21 mouse cellular contexts compared by ENCODE assay signal in the genomic region with DNA sequence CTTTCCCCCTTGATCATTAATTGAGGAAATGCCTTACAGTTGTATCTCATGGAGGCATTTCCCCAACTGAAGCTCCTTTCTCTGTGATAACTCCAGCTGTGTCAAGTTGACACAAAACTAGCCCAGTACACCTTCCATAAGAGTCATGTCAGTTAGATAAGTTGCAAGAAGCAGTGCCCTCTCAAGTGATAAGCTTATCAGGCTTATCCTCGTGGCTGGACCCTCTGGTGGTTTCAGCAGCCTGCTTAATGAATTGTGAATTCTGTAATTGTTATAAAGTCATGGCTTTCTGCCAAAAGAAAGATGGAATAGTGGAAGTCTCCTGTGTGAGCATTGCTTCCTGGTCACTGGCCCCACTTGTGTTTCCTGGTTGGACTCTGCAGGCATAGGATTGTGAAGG. TPM values are rescaled to one million over a fixed set of nuclear protein-coding genes. Genes with fewer than 3 reads are reported as not detected.
DNase-seq lines count a peak whose midpoint lies in the region; ATAC-seq and TF ChIP-seq lines count a peak whose summit lies in the region.
"Had no signal": no experiment of that assay in that cellular context is flagged by ENCODE, and none has a peak within 500 bp of the region (broad histone marks: within the 10 kb centered on the region; RNA-seq: fewer than 3 reads in every experiment).

No protein-coding gene starts in this region.

- peaks cover 94% of the 10 kb centered on the region for H3K36me3 ChIP-seq in liver, embryonic 13.5 days
- peaks cover 46% of the 10 kb centered on the region for H3K36me3 ChIP-seq in lung, postnatal 0 days (ENCODE audit: insufficient read depth, low read length)

- DNase-seq in cerebellum, adult 9-11 months = peak; percentile 1
- DNase-seq in cerebellum, postnatal 36 days = no peak
- DNase-seq in liver, embryonic 13.5 days = peak; percentile 46
- no peak for DNase-seq in lung, postnatal 0 days (ENCODE audit: low spot score)
- no peak for DNase-seq in urinary bladder, postnatal 4 days (ENCODE audit: low spot score in 2 of 2)
- DNase-seq: adrenal gland, postnatal 36 days; cerebellum, adult 11 months; cerebellum, postnatal 10 days; gastrocnemius, postnatal 14 days; heart, postnatal 14 days; kidney, adult 2 months; layer of hippocampus, adult 9-11 months; right cerebral cortex, postnatal 14 days; spleen, adult 18-20 months had no signal

- no peaks in the 10 kb centered on the region for H3K27me3 ChIP-seq in liver, embryonic 13.5 days
- no peaks in the 10 kb centered on the region for H3K27me3 ChIP-seq in lung, postnatal 0 days (replicated peaks; ENCODE audit: insufficient read depth, low read length)
- H3K27me3 ChIP-seq: embryonic facial prominence, embryonic 12.5 days; forebrain, embryonic 15.5 days; heart, embryonic 13.5 days; midbrain, embryonic 12.5 days had no signal

- H3K9ac ChIP-seq in liver, embryonic 13.5 days = peak overlapping the region; percentile 45; the same call in 1 of the 2 replicates
- no peak overlapping the region for H3K9ac ChIP-seq in lung, postnatal 0 days (replicated peaks; ENCODE audit: low read depth)
- H3K9ac ChIP-seq: embryonic facial prominence, embryonic 12.5 days; forebrain, embryonic 15.5 days; heart, embryonic 13.5 days; midbrain, embryonic 12.5 days had no signal

- no peak for TF ChIP-seq CTCF in lung, postnatal 0 days (IDR thresholded peaks at IDR 0.05)

- H3K4me2 ChIP-seq in liver, embryonic 13.5 days = peak overlapping the region; percentile 39
- no peak overlapping the region for H3K4me2 ChIP-seq in lung, postnatal 0 days (replicated peaks; ENCODE audit: low read depth, low read length)
- H3K4me2 ChIP-seq: embryonic facial prominence, embryonic 12.5 days; forebrain, embryonic 15.5 days; heart, embryonic 13.5 days; midbrain, embryonic 12.5 days had no signal

- H3K4me1 ChIP-seq in liver, embryonic 13.5 days (replicated peaks) = peaks cover 69% of the 10 kb centered on the region
- H3K4me1 ChIP-seq in lung, postnatal 0 days (ENCODE audit: insufficient read depth, low read depth, low read length) = no peaks in the 10 kb centered on the region
- H3K4me1 ChIP-seq: embryonic facial prominence, embryonic 12.5 days; forebrain, embryonic 15.5 days; midbrain, embryonic 12.5 days had no signal

- H3K4me3 ChIP-seq in liver, embryonic 13.5 days (replicated peaks) = no peak overlapping the region
- no peak overlapping the region for H3K4me3 ChIP-seq in lung, postnatal 0 days (ENCODE audit: low read depth, low read length)
- H3K4me3 ChIP-seq: embryonic facial prominence, embryonic 12.5 days; forebrain, embryonic 15.5 days; heart, embryonic 13.5 days; midbrain, embryonic 12.5 days had no signal

- WGBS in liver, embryonic 13.5 days (ENCODE audit: insufficient replicate concordance) = 5% methylated on average over 1 of the region's 1 CpGs
- WGBS in lung, postnatal 0 days = 13% methylated on average over 1 of the region's 1 CpGs

- ATAC-seq in common myeloid progenitor, adult 5-6 weeks (replicated peaks; ENCODE audit: low read depth, poor library complexity, severe bottlenecking) = peak; percentile 40
- ATAC-seq in liver, embryonic 13.5 days (ENCODE audit: low read depth) = peak; percentile 87
- peak; percentile 68 for ATAC-seq in megakaryocyte-erythroid progenitor cell, adult 5-6 weeks (replicated peaks; ENCODE audit: low FRiP score, low TSS enrichment, poor library complexity, severe bottlenecking)
- no peak for ATAC-seq in lung, postnatal 0 days
- ATAC-seq: forebrain, embryonic 15.5 days had no signal

- TF ChIP-seq EP300 in lung, postnatal 0 days (IDR thresholded peaks at IDR 0.05) = no peak

- peak overlapping the region; percentile 80 for H3K27ac ChIP-seq in liver, embryonic 13.5 days
- H3K27ac ChIP-seq in lung, postnatal 0 days (ENCODE audit: low read length) = no peak overlapping the region
- H3K27ac ChIP-seq: forebrain, embryonic 15.5 days; heart, embryonic 13.5 days; kidney, postnatal 0 days; midbrain, embryonic 12.5 days had no signal

- H3K9me3 ChIP-seq in liver, embryonic 13.5 days (replicated peaks) = no peaks in the 10 kb centered on the region
- H3K9me3 ChIP-seq in lung, postnatal 0 days (ENCODE audit: low read length) = no peaks in the 10 kb centered on the region
- H3K9me3 ChIP-seq: embryonic facial prominence, embryonic 12.5 days; forebrain, embryonic 15.5 days; heart, embryonic 13.5 days; midbrain, embryonic 12.5 days had no signal

RNA-seq across cellular contexts. Expression of gene Ppp1r10, which starts 11.2 kb away (rescaled TPM):
- 101 and 107 TPM in 2 replicates for total RNA-seq in common myeloid progenitor, adult 5-6 weeks (2017)
- polyA plus RNA-seq in liver, embryonic 13.5 days (2015; fragmentation: Nextera tagmentation; extraction: Ambion mirVana) = 19.4 and 27.5 TPM in 2 replicates
- 80.8 and 95.1 TPM in 2 replicates for total RNA-seq in megakaryocyte-erythroid progenitor cell, adult 5-6 weeks (2014; fragmentation: Nextera tagmentation)
- total RNA-seq in megakaryocyte-erythroid progenitor cell, adult 5-6 weeks (2017) = 86.4 and 103 TPM in 2 replicates
- 21.4 and 23.5 TPM in 2 replicates for polyA plus RNA-seq in lung, postnatal 0 days (2015; fragmentation: Nextera tagmentation; extraction: Ambion mirVana)

RNA-seq across cellular contexts. Expression of gene Mrps18b, which starts 11.3 kb away (rescaled TPM):
- total RNA-seq in common myeloid progenitor, adult 5-6 weeks (2017) = 52.4 and 66.3 TPM in 2 replicates
- polyA plus RNA-seq in liver, embryonic 13.5 days (2015; fragmentation: Nextera tagmentation; extraction: Ambion mirVana) = 105 and 106 TPM in 2 replicates
- total RNA-seq in megakaryocyte-erythroid progenitor cell, adult 5-6 weeks (2014; fragmentation: Nextera tagmentation) = 140 and 175 TPM in 2 replicates
- total RNA-seq in megakaryocyte-erythroid progenitor cell, adult 5-6 weeks (2017) = 72.7 and 92.6 TPM in 2 replicates
- 40.7 and 44.8 TPM in 2 replicates for polyA plus RNA-seq in lung, postnatal 0 days (2015; fragmentation: Nextera tagmentation; extraction: Ambion mirVana)

RNA-seq across cellular contexts. Expression of gene Atat1, which starts 17.6 kb away (rescaled TPM):
- 10.8 and 13.6 TPM in 2 replicates for total RNA-seq in common myeloid progenitor, adult 5-6 weeks (2017)
- 9.3 and 9.9 TPM in 2 replicates for polyA plus RNA-seq in liver, embryonic 13.5 days (2015; fragmentation: Nextera tagmentation; extraction: Ambion mirVana)
- total RNA-seq in megakaryocyte-erythroid progenitor cell, adult 5-6 weeks (2014; fragmentation: Nextera tagmentation) = 23.1 and 31.9 TPM in 2 replicates
- total RNA-seq in megakaryocyte-erythroid progenitor cell, adult 5-6 weeks (2017) = 3.0 and 4.3 TPM in 2 replicates
- polyA plus RNA-seq in lung, postnatal 0 days (2015; fragmentation: Nextera tagmentation; extraction: Ambion mirVana) = 19.3 and 24.6 TPM in 2 replicates

RNA-seq across cellular contexts. Expression of gene 2310061I04Rik, which starts 30.2 kb away (rescaled TPM):
- total RNA-seq in common myeloid progenitor, adult 5-6 weeks (2017) = 6.3 and 10.9 TPM in 2 replicates
- polyA plus RNA-seq in liver, embryonic 13.5 days (2015; fragmentation: Nextera tagmentation; extraction: Ambion mirVana) = 14.3 and 15.1 TPM in 2 replicates
- total RNA-seq in megakaryocyte-erythroid progenitor cell, adult 5-6 weeks (2014; fragmentation: Nextera tagmentation) = 107 and 160 TPM in 2 replicates
- total RNA-seq in megakaryocyte-erythroid progenitor cell, adult 5-6 weeks (2017) = 8.1 and 10.9 TPM in 2 replicates
- 15.9 and 18.5 TPM in 2 replicates for polyA plus RNA-seq in lung, postnatal 0 days (2015; fragmentation: Nextera tagmentation; extraction: Ambion mirVana)

RNA-seq across cellular contexts. Expression of gene Abcf1, which starts 42.1 kb away (rescaled TPM):
- 236 and 291 TPM in 2 replicates for total RNA-seq in common myeloid progenitor, adult 5-6 weeks (2017)
- 81.3 and 110 TPM in 2 replicates for polyA plus RNA-seq in liver, embryonic 13.5 days (2015; fragmentation: Nextera tagmentation; extraction: Ambion mirVana)
- total RNA-seq in megakaryocyte-erythroid progenitor cell, adult 5-6 weeks (2014; fragmentation: Nextera tagmentation) = 132 and 157 TPM in 2 replicates
- 398 and 560 TPM in 2 replicates for total RNA-seq in megakaryocyte-erythroid progenitor cell, adult 5-6 weeks (2017)
- 61.2 and 67.8 TPM in 2 replicates for polyA plus RNA-seq in lung, postnatal 0 days (2015; fragmentation: Nextera tagmentation; extraction: Ambion mirVana)

Comparison
In these comparisons a context has a peak if more than half of its experiments do, and no peak if none do; other contexts are left out.
1. DNase-seq: peak in cerebellum, adult 9-11 months (single experiment) and liver, embryonic 13.5 days (single experiment); none in cerebellum, postnatal 36 days (0 of 2), lung, postnatal 0 days (single experiment) and urinary bladder, postnatal 4 days (0 of 2).